Mouse (Mus musculus) gastrocnemius, adult 2 months (tissue): ENCODE data around the gene Magt1. TPM values are rescaled to one million over a fixed set of nuclear protein-coding genes. Genes with fewer than 3 reads are reported as not detected.

Experiments
- DNase-seq: peaks from one replicate; pipeline ENCODE4 v3.0.0; 2022
- H3K27ac ChIP-seq: fragments of 200-600 bp; 2 replicates; pipeline ENCODE4 v1.8.1; 2022; ENCODE audit warnings: mild to moderate bottlenecking
- H3K4me3 ChIP-seq: fragments of 200-600 bp; 2 replicates; pipeline ENCODE4 v1.8.1; 2022; ENCODE audit warnings: mild to moderate bottlenecking, moderate library complexity
- CTCF ChIP-seq: fragments of 200-600 bp; IDR thresholded peaks from 2 replicates; pipeline ENCODE4 v1.8.1; 2022; ENCODE audit warnings: antibody characterized with exemption, mild to moderate bottlenecking, moderate library complexity
- intact Hi-C: fragments of 180-260 bp; cut with DNase I; formaldehyde crosslinking; loops from one replicate; pipeline ENCODE4 v1.15.1; 2025
- long read RNA-seq, 2 experiments: library from polyadenylated mRNA; stranded (forward); transcript quantifications; one replicate each; pipeline ENCODE4 v2.0.0; 2021
- total RNA-seq, 2 experiments: library from RNA; stranded (reverse); gene quantifications; 2 replicates each; pipeline ENCODE4 v1.2.3; 2021

The Magt1 gene
- 10 to 100 TPM; 29.4 to 33.3 TPM for total RNA-seq
- long read RNA-seq, experiment 1, full-length matches to known transcripts = 19 of 21 reads
- long read RNA-seq, experiment 1, partial matches to known transcripts = 0 of 21 reads
- long read RNA-seq, experiment 1, other reads (novel, unspliced or antisense) = 2 of 21 reads
- long read RNA-seq, experiment 2, full-length matches to known transcripts = 21 of 27 reads
- long read RNA-seq, experiment 2, partial matches to known transcripts = 2 of 27 reads
- long read RNA-seq, experiment 2, other reads (novel, unspliced or antisense) = 4 of 27 reads

DNA sequence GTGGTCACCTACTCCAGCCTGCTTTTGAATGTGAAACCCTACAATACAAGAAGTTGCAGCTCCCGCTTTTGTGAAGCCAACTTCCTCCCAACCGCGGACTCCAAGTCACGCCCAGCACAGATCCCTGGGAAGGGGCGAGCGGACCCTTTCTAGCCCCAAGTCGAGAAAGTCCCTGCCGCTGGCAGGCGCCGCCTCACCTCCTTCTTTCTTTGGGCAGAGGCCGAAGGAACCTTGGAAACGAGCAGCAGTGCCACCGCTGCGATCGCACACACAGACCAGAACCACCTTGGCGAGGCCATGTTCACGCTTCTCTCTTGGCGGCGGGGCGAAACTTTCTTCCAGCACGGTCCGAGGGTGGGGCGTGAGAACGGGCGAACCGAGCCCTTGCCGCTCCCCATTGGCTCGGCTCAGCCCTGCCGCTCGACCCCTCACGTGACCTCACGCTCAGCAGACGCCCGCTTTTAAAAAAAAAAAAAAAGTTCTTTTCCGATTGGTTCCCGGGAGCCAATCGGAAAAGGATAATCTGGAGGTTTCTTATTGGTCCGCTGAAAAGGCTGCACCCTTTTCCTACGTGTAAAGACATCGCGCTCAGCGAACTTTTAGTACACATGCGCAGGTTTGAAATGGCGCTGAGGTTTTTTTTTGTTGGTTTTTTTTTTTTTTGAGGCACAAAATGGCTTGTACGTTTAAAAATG, at the start of gene Magt1:
TSS of gene Magt1 (minus strand) at position 442 of the 695 bp plus-strand sequence.
- peak within 1 kb of the TSS; percentile 93 for H3K27ac ChIP-seq
- no peak for TF ChIP-seq CTCF
- intact Hi-C loops = loop anchor here (5.0 kb wide), 1 partner anchor 84 kb away; the partner anchor contains the start of gene Atrx
- H3K4me3 ChIP-seq = peak within 1 kb of the TSS; percentile 89
- peak; percentile 92 for DNase-seq

DNA sequence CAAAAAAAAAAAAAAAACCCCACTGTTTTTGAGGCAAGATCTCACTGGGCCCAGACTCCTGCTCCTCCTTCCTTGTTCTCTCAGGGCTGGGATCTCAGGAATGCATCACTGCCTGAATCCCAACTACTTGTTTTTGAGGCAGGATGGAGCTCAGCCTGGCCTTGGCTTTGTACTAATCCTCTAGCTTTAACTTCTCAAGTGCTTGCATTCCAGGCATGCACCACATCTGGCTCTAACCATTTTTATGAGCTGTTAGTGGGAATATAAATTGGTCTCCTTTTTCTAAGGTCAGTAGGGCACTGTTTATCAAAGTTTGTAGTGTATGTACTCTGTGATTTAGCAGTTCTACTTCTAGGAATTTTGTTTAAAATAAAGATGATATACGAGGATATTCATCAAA, 36.5 kb upstream of the Magt1 start:
- intact Hi-C loops = loop anchor here (5.0 kb wide), 1 partner anchor 34 kb away; no protein-coding TSS in a partner anchor
- TF ChIP-seq CTCF = no peak
- no peak overlapping the region for H3K4me3 ChIP-seq
- no peak for DNase-seq
- no peak overlapping the region for H3K27ac ChIP-seq

DNA sequence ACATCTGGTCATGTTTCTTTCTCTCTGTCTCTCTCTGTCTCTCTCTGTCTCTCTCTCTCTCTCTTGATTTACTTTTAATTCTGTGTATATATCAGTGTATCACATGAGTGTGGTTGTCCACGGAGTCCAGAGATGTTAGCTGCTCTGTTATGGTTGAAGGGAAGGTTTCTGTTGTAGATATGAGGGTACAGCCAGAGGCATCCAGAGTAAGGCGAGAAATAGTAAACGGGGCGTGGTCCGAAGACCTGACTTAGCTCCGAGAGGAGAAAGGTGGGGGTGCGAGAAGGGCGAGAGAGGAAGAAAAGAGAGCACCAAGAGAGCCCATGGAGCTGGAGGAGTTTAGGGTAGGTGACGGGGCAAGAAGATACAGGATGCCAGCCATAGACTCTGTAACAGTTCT, 34.2 kb upstream of the Magt1 start:
- no peak for TF ChIP-seq CTCF
- no peak for DNase-seq
- intact Hi-C loops = loop anchor here (5.0 kb wide), 1 partner anchor 36 kb away; no protein-coding TSS in a partner anchor
- Histone ChIP-seq H3K27ac (no peak overlapping the region), H3K4me3 (no peak overlapping the region)

DNA sequence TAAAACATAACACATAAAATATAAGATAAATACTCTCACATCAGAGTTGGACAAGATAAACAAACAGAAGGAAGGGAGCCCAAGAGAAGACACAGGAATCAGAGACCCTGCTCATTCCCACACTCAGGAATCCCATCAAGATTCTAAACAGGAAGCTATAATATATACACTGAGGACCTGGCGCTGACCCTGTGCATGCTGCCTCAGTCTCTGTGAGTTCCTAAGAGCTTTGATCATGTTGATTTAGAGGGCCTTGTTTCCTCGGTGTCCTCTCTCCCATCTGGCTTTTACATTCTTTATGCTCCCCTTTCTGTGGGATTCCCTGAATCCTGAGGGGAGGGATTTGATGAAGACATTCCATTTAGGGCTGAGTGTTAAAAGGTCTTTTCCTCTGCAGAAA, 33.7 kb upstream of the Magt1 start:
- Histone ChIP-seq H3K27ac (no peak overlapping the region), H3K4me3 (no peak overlapping the region)
- no peak for DNase-seq
- intact Hi-C loops = loop anchor here (5.0 kb wide), 1 partner anchor 37 kb away; no protein-coding TSS in a partner anchor
- no peak for TF ChIP-seq CTCF

DNA sequence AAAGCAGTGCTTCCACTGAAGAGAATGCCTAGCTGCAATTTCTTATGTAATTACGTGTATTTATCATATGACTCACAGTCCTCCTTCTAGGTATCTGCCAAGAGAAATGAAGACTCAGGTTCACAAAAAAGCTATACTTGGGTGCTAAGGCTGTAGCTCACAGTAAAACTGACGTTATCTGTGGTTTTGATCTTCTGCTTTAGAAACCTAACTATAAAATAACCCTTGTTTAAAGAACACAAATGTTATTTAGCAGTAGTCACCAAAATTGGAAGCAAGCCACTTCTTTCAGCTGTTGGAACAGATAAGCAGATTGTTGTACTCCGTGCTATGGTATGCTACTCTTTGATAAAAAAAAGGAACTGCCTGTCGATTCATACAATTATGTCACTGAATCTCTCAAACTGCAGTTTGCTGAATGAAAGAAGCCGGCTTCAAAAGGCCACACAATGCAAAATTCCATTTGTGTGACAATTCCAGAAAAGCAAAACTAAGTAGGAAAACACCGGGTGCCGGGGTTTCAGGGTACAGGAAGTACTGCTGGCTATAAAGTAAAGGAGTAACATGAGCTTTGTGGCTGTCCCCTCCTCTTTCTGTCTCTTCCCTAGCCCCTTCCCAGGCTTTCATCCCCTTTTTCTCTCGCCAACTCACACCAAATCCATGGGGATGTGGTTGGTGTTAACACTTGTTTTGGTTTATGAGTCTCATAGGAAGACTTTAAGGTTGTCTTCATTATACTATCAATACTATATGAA, 32.3 kb upstream of the Magt1 start:
- Histone ChIP-seq H3K27ac (peak overlapping the region; percentile 38; the same call in 1 of the 2 replicates), H3K4me3 (peak overlapping the region; percentile 3; the same call in 1 of the 2 replicates)
- no peak for TF ChIP-seq CTCF
- intact Hi-C loops = no loop called here
- DNase-seq = no peak

DNA sequence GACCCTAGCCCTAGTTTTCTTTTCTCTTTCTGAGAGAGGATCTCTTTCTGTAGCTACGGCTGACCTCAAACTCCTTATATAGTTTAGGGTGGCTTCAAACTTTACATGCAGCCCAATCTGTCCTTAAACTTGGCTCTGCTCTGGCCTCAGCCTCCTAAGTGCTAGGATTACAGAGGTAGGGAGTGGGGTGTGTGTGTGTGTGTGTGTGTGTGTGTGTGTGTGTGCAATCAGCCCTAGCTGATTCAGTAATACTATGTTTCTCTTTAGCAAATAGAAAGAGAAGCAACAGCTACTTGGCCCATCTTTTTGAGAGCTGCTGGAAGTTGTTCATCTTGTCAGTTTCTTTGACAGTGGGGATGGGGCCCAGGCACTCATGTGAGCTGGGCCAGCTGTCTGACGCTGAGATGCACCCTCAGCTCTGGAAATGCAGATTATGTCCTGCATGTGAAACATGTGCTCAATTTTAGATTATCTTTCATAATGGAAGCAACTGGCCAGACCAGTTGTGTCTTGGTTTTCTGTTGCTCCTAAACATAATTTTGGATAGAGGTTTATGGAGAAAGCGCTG, 25.6 kb upstream of the Magt1 start:
- intact Hi-C loops = no loop called here
- Histone ChIP-seq H3K27ac (no peak overlapping the region; the same call in 1 of the 2 replicates), H3K4me3 (no peak overlapping the region)
- no peak for TF ChIP-seq CTCF
- DNase-seq = no peak

DNA sequence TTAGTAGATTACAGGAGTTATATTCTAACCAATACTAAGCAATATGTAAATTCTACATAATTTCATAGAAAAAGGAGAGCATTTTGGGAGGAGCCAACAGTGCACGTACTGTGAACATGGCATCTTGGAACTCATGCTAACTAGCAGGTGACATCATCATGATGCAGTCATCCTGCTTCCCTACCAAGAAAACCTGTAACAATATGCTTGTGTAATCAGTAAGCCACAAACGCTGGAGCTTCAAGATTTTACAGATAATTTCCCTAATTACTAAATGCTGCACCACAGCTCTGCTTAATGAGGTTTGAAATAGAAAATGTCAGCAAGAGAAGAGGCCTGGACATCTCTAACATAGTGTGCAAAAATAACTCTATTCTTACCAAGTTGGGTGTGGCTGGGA, 24.0 kb upstream of the Magt1 start:
- intact Hi-C loops = no loop called here
- no peak for DNase-seq
- Histone ChIP-seq H3K4me3 (no peak overlapping the region), H3K27ac (no peak overlapping the region)
- TF ChIP-seq CTCF = no peak

DNA sequence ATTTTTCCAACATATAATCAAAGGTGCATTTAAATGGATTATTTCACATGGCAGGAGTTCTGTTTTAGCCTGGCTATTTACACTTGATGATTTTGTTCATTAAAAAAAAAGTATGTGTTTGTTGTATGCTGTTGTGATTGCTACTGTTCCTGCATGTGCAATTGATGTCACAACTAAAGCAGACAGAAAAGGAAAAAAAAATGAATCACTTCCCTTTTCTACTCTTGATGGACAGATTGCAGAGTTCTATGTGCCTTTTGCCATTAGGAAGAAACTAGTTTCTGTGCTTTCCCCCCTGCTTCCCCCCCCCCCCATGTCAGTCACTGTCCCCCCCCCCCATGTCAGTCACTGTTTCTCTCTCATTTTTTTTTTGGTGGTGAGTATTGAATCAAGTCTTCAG, 19.4 kb upstream of the Magt1 start:
- intact Hi-C loops = no loop called here
- H3K4me3 ChIP-seq = no peak overlapping the region
- no peak overlapping the region for H3K27ac ChIP-seq
- no peak for TF ChIP-seq CTCF
- DNase-seq = no peak

DNA sequence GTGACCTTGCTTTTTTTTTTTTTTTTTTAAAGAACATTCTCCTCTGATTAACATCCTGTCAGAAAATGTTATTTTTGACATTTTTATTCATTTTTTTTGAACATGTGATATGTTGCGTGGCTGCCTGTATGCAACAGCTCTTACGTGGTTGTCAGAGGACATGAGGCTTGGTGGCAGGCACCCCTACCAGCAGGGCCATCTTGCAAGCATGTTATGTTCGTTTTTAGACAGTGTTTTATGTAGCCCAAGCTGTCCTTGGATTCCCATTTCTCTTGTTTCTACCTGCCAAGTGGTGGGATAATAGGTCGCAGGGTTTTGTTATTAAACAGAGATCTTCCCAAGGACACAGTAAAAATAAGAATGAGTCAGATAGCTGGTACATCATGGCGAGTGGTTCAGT, 18.5 kb upstream of the Magt1 start:
- no peak overlapping the region for H3K4me3 ChIP-seq
- no peak for TF ChIP-seq CTCF
- no peak for DNase-seq
- H3K27ac ChIP-seq = no peak overlapping the region
- intact Hi-C loops = no loop called here

DNA sequence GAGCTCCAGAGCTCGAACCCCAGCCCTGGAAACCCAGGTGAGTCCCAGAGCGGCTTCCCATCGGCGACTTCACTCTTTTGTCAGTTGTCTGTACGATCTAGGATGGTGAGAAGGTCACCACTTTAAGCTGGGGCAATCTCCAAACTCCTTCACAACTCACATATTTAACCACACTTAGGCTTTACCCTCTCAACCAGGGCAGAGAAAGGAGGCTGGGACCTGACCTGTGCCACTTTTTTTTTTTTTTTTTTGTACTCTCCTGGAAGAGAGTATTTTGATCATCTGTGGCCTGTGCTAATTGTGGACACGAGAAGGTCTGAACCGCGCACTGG, 15.6 kb upstream of the Magt1 start:
- H3K4me3 ChIP-seq = peak overlapping the region; percentile 82
- H3K27ac ChIP-seq = peak overlapping the region; percentile 86
- TF ChIP-seq CTCF = no peak
- intact Hi-C loops = loop anchor here (5.0 kb wide), 1 partner anchor 160 kb away; the partner anchor contains the start of gene Pgk1
- no peak for DNase-seq

DNA sequence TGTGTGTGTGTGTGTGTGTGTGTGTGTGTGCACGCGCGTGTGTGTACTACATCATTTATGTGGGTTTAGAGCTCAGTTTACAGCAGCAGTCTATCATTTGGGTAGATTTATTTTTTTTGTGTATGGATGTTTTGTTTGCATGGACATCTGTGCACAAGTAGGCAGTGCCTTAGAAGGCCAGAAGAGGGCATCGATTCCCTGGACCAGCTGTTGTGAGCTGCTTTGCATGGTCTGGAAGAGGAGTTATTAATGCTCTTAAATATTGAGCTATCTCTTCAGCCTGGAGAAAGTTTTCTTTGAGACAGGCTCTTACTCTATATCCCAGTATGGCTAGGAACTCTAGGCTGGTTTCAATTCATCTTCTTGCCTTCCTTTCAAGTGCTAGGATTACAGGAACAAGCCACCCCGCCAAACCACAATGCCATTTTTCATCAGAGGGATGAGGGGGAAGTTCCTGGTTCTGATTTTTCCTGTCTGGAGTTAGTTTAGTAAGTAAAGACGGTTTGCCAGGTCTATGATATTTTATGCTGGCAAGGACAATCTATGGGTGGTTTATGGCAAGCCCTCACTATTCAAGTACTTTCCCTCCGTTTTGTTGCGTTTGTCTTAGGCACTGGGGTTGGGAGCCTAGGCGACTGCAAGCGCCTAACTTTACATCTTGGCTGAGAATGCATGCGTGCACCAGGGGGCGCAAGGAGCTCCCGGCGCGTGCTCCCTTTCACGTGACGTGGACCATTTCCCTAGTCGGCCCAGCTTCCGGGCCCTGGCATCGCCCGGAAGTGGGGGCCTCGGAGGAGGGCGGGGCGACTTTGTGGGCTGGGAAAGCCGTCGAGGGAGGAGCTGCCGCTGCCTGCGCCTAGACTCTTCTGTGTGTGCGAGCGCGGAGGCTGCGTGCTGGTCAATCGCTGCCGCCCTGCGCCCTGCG, 15.0 kb upstream of the Magt1 start, which contains the start of gene Atp7a:
TSS of gene Atp7a (plus strand) at position 859 of the 925 bp plus-strand sequence.
- intact Hi-C loops = loop anchor here (1.0 to 5.0 kb wide), 3 partner anchors 79 to 161 kb away; partner anchors contain the start of gene Pgk1
- H3K4me3 ChIP-seq = peak within 1 kb of the TSS; percentile 82
- H3K27ac ChIP-seq = peak within 1 kb of the TSS; percentile 86
- TF ChIP-seq CTCF = peak; percentile 73
- peak; percentile 95 for DNase-seq
